Mouse (Mus musculus) natural killer cell, adult 2 months (primary cell): Measurements from ENCODE around the gene Otog.

Experiments used
- DNase-seq, 2 experiments: peaks; one replicate each; pipeline ENCODE4 v3.0.0; 2022; ENCODE audit warnings: low spot score in 2 of 2

Gene Otog

DNA sequence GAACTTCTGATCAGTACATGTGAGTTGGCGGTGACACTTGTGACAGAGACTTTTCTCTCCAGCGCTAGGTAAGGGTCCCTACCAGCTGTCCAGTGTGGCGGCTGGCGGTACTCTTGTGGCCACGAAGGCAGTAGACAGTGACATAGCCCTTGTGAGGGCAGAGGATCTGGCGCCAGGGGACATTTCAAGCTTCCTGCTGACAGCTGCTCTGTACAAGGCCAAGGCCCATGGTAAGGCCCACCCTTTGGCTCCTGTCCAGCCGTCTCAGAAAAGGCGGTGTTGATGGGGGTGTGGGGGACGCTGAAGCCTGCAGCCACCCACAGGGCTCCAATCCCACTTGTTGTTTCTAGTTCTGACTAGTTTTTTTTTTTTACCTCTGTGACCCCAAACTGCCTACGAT is 42.9 kb downstream of the Otog start:
- DNase-seq: no peak

DNA sequence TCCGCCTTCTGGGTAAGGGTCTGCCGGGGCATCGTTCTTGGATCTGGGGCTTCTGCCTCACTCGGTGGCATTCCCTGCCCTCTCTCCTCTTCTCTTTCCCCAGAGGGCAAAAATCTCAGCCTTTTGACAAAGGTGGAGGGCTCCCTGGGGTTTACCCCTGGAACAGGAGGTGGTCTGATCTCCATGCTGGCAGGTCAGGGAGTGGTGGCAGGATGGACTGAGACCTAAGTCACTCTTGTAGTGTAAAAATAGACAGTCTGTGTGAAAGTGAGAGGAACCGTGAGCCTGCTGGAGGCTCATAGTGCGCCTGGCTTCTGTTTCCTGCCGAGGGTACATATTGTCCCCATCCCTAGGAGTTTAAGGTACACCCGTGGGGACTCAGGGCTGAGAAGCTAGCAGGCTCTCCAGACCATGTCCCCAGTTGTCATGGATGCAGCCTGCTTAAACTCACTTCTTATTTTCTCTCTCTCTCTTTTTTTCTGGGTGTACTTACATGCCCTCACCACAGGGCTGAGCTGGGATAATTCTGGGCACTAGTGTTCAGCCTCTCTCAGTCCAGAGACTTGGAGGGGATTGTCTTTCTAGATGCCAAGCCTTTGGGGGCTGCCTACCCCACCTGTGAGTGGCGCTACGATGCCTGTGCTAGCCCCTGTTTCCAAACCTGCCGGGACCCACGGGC is 44.5 kb downstream of the Otog start:
- no peak for DNase-seq

DNA sequence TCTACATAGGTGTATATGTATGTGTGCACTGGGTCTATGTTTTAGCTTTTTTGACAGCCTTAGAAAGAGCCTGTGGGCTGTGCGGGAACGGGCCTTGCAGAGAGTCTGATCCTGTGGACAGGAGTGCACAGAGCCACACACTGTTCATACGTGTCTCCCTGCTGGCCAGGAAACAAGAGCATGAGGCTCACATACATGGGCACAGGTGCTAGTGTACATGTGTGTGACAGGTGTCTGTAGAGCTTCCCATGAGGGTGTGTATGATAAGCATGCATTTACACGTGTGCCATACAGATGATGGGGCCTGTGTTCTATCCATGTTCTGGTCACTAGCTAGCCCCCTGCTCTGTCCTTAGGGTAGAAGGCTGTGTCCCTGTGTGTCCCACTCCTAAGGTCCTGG is 45.6 kb downstream of the Otog start:
- DNase-seq: no peak

DNA sequence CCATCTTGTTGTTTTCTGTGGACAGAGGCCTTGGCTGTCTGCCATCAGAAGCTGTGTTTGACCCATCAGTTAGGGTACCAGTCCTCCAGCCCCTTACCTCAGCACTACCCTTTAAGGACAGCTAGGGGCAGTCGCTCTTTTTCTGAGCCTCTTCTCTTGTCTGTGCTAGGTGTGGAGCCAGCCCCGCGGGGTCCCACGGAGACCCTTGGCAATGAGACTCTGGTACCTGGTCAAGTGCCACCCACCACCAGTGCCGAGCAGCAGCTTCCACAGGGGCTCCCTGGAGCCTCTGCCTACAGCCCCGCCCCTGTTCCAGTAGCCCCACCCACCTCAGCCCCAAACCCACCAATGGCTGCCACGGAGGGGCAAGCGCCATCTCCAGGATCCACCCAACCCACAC is 46.3 kb downstream of the Otog start:
- DNase-seq: no peak

DNA sequence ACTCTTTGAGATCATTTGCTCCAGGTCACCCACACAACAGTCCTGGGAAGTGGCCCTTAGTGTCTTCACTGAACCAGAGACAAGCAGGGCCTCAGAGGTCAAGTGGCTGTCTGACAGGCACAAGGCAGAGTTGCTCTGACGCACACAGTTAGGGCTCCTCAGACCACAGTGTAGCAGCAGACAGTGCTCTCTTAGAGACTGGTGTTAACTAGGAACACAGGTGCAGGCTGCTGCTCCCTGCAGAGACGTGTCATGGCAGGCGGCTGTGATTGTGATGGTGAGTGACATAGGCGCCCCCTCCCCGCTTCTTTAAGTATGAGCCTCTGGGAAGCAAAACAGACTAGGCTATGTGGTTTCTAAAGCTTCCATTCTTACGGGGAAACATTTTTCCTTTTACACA is 55.5 kb downstream of the Otog start:
- no peak for DNase-seq

DNA sequence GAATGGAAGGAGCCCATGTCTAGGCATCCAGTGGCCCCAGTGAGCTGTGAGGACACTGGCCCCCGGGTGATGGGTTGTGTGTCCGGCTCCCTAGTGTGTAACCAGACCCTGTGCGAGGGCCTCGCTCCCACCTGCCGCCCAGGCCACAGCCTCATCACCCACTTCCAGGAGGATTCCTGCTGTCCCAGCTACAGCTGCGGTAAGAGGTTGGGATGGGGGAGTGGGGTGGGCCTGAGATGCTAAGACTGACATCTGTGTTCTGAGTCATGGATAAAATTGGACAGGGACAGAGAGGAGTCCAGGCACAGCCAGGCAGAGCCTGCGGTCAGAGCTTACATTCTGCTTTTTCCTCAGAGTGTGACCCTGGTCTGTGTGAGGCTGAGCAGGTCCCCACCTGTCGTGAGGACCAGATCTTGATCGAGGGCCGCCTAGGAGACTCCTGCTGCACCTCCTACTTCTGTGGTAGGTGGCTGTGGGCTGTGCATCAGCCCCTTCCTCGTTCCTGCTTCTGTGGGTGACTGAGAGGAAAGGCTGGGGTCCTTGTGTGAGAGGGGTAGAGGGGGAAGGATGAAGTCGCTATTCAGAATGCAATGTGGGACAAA is 60.3 kb downstream of the Otog start:
- no peak for DNase-seq

DNA sequence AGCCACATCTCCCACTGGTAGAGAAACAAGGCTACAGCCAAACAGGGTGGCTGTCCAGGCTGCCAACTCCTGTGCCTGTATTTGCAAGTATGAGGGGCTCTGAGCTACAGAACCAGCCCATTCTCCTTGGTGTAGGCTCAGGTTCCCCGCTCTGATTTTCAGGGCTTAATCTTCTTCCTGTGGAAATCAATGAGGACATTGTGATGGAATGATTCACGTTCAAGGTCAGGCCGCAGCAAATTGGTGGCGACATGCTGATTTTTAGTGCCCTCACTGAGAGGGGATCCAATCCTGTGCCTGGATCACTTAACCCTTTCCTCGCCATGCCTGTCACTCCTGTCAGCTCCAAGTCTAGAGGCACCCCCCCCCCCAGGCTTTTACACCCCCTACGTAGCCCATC is 72.7 kb downstream of the Otog start:
- DNase-seq: no peak

DNA sequence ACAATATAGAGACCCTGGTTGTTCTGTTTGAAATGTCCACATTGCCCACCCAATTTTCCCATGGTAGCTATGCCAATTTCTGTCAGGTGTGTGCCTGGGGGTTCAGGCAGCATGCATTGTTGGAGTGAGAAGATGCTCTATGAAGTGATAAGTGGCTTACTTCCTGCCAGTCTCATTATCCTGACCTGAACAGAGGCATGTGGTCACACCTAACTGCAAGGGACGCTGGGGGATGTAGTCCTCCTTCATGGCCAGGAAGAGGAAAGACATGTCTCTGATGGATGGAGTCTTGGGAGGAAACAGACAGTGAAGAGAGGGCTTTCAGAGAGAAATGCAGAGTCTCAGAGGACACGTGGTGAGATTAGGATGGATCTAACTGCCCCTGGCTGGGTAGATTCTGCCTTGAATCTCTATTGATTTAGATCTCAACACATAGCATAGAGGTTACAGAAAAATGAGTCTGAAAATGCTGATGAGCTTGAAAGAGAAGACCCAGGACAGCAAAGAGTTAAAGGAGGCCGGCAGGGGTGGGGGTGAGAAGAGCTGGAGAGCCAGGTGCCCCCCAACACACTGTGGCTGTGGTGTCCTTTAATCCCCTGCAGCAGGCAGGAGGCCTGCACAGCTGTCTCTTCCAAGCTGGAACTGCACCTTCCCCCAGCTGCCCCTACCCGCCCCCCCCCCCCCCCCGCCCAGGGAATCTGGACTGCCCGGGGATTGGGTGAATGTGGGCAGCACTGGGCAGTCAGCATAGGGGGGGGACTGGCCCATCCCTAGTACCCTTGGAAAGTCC is 73.6 kb downstream of the Otog start:
- no peak for DNase-seq

DNA sequence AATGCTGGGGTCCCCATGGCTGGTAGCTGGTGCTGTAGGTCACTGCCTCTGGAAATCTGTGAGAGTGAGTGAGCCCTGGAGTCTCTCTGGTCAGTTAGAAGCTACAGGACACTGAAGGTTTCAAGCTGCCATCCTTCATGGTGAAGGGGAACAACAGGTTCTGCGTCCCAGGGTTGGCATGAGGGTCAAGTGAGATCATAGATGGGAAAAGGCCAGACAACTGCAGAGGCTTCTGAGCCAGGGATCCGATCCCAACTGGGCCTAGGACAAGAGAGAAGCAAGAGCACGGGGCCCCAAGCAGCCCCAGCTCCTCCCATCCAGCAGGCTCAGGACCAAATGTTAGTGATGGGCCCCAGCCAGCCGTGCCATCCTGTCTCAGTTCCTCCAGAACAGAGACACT is 74.9 kb downstream of the Otog start:
- no peak for DNase-seq

DNA sequence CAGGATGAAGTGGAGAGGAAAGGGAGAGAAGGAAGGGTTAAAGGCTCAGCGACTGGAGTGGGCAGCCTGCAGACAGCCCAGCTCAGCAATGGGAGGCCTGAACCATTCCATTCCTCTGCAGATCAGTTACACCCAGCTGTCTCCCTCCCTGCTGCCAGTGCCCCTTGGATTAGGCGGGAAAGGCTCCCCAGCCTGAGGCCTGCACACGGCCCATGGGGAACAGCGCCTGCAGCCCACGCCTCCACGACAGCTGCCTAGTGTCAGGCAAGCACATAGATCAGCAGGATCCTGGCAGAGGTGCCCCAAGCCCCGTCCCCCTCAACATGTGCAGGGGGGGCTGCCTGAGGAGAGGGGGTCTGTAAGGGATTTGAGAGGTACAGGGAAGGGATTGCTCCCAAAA is 76.2 kb downstream of the Otog start:
- DNase-seq: no peak

DNA sequence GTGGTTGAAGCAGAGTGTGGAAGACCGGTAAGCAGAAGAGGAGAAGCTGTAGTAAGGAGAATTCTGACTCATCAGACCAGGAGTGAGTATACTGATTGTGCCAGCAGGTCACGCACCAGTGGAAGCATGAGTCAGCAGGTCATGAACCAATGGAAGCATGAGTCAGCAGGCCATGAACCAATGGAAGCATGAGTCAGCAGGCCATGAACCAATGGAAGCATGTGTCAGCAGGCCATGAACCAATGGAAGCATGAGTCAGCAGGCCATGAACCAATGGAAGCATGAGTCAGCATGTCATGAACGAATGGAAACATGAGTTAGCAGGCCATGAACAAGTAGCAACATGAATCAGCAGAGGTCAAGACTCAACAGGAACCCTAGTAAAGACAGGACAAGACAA is 80.5 kb downstream of the Otog start:
- no peak for DNase-seq

DNA sequence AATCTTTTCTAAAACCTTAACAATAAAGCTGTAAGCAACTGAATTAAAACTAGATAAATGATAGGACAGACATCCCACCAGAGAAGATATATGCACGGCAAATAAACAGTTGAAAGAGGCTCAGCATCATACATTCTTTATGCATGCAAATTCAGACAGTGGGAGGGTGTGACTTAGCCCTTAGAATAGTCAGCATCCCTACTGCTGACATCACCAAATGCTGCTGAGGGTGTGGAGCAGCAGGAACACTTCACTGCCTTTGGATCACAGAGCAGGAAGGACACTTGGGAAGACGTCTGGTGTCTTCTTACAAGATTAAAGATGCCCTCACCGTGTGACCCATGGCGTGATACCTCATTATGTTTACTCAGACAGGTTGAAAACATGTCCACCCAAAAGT is 87.1 kb downstream of the Otog start:
- DNase-seq: no peak

DNA sequence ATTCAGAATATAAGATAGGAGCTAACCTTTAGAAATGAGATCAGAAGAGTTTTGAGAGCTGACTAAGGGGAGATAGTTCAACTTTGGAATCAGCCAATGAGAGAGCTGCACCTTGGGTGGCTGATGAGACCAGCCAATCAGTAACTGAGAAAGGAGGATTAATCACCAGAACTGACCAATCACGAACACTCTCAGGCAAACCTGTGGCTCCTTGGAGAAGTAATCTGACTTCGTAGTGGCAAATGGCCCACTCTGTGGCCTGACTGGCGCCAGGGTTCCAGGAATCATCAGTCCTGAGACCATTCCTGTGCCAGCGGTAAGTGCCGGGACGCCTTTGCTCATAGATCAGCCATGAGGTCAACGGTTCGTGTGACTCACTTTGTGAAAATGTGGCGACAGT is 96.6 kb downstream of the Otog start:
- no peak for DNase-seq

DNA sequence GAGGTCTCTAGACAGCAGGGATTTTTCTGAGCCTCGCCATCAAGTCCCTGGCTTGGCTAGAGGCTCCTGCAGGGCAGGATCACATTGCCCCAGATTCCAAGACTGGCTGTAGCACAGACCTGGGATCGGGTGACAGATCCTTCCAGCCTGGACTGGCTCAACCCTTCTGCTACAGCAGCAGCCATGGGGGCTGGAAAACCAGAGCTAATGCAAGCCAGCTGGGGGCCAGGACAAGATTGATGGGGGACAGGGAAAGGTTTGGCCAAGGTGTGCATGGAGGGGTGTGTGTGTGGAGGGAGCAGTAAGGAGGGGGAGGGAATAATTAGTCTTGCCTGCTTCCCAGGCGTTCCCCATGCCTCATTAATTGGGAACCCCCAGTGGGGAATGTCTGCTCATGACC is 99.0 kb downstream of the Otog start:
- DNase-seq: no peak

DNA sequence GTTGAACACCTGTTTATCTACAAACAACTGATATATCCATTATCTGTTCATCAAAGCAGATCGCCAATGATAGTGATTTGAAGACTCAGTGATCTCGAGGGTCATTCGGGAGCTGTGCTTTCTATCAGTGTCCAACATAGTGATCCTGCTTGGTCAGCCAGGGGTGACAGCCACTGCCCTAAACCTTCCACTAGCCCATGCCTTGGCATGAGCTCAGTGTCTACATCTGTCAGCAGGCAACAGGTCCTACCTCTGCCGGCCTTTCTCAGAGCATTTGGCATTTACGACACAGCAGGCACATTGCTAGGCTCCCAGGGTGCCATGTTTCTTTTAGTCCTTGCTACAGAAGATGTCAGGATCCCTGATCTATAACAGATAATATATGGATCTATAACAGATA is 99.5 kb downstream of the Otog start:
- DNase-seq: no peak

DNA sequence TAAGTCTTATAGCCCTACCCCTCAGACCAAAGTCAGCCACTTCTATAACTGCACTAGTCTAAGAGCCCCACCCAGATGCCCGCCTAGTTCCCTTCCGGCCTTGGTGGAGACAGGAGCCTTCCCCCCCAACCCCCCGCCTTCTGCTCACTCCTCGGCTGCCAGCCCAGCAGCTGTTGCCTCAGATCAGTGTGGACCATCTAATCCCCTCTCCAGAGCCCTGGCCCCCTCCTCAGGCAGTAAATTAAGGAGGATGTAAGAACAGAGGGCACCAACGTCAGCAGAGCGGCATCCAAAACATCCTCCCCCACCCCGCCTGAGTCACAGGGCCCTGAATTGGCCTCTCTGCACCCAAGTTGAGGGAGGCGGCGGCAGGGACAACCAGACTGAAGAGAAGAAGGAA is 100.7 kb downstream of the Otog start:
- DNase-seq: no peak

DNA sequence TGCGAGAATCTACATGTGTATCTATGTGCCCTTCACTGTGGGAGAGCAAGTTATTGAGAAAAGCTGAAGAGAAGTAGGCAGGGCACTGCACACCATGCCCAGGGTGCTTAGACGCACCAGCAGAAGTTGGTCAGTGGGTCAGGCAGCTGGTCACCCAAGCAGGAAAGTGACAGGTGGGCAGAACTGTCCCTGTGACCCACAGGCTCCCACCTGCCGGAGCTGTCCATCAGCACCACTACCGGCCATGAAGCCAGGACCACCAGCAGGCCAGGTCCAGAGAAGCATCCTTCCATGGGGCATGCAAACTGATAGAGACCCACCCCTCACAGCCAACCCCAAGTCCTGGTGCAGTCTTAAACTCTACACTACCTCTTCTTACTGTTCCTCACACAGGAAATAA is 106.9 kb downstream of the Otog start:
- DNase-seq: no peak

DNA sequence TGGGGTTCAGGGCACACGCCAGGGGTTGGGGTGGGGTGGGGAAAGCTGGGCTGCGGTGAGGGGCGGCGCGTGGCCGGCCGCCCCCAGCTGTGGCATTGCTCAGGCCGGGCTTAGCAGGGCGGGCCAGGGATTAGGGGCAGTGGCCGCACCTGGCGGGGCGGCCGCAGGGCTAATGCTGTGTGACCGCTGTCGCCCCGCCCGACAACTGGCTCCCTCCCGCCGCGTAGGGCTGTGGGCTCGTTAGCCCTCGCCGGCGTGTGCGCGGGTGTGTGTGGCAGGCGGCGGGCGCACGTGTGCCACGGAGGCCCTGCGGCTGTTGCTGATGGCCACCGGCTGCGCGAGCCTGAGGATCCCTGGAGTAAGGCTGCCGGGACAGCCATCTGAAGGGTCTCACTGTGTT is 108.0 kb downstream of the Otog start:
- DNase-seq: no peak

DNA sequence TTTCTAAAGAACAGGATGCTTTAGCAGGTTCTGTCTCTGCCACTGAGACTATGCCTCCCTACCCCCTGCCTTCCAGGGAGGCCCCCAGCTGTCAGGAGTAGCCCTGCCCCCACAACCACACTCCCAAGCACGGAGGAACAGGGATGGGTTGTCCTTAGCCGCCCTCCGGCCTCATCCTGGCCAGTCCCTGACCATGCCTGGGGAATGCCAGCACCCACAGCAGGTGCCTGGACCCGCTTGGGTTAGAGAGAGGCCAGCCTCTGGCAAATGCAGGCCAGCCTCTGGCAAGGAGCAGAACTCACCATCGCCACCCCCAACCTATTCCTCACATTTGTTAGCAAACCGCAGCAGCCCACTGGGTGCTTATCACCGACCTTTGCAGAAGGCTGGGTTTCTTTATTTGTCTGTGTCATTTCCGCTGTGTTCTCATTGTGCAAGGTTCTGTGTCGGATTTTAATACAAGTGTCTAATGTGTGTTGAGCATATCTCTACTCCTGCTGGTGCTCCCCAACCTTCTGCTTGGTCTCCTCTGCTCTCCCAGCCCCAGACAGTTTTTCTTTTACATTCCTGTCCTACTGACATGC is 109.4 kb downstream of the Otog start:
- no peak for DNase-seq

DNA sequence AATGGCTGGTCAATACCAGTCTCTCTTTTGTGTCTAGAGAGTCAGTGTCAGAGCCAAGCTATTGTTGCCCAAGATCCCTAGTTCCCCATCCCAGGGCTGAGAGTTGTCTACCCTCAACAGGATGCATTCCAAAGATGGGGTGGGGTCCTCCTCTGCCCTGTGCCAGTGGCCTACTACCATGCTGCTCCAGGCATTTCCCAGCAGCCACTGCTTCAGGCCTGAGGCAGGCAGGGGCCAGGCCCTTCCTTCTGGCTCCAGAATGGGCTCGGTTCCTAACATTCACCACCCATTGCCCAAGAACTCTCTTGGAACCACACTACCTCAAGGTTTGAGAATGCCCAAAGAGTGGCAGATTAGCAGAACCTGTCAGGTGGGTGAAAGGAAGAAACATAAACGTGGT is 112.0 kb downstream of the Otog start:
- no peak for DNase-seq

DNA sequence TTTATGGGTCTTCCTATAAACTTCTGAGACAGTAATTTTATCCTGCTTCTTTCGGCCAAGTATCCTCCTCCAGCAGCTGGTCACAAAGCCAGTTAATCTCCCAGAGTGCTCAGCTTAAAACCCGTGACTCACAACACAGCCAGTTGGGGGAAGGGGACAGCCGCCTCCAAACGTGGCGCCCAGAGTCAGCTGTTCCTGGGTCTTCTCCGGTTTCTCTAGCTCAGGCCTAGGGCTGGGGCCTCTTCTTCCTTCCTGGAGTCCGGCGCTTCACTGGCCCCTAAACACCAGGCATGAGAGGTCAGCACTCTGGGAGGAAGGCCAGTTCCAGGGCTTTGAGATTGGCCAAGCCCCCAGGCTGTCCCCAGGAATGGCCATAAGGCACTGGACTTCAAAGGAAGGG is 112.4 kb downstream of the Otog start:
- DNase-seq: no peak

DNA sequence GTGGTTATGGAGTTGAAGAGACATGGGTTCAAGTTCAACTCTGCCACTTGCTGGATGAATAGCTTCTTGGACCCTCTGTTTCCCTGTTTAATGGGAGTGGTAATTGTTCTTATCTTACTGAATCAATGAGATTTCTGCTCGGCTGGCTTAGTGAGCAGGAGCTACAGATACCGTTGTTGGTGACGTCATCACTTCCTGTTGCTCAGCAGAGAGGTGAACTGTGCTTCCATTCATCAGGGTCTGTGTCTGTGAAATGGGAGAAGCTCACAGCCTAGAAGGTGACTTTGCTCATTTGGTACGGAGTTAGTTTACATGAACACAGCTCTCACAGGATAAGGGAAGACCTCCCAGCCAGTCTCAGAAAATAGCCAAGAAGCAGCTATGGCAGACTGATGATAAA is 113.1 kb downstream of the Otog start:
- DNase-seq: no peak
